ENCODE assay signal across 14 mouse cellular contexts in genomic region chr12:112554900-112555299, GRCm38 (mm10). TPM values are rescaled to one million over a fixed set of nuclear protein-coding genes. Genes with fewer than 3 reads are reported as not detected.
DNase-seq lines count a peak whose midpoint lies in the region; ATAC-seq and TF ChIP-seq lines count a peak whose summit lies in the region.
"Had no signal": no experiment of that assay in that cellular context is flagged by ENCODE, and none has a peak within 500 bp of the region (broad histone marks: within the 10 kb centered on the region; RNA-seq: fewer than 3 reads in every experiment).

No protein-coding gene starts in this region.

- H3K9ac ChIP-seq in kidney, postnatal 0 days (ENCODE audit: low read depth, low read length), result no peak overlapping the region
- no peak overlapping the region for H3K9ac ChIP-seq in heart, embryonic 11.5 days (ENCODE audit: low read depth, low read length)
- H3K9ac ChIP-seq: embryonic facial prominence, embryonic 13.5 days; hindbrain, embryonic 15.5 days; neural tube, embryonic 12.5 days had no signal

- no peaks in the 10 kb centered on the region for H3K27me3 ChIP-seq in kidney, postnatal 0 days (ENCODE audit: insufficient read depth, low read length)
- peaks cover 3% of the 10 kb centered on the region; the same call in 1 of the 2 replicates for H3K27me3 ChIP-seq in heart, embryonic 11.5 days (ENCODE audit: control insufficient read depth, insufficient read depth, low read length)
- H3K27me3 ChIP-seq: embryonic facial prominence, embryonic 13.5 days; hindbrain, embryonic 15.5 days; neural tube, embryonic 12.5 days had no signal

- H3K27ac ChIP-seq in kidney, postnatal 0 days, result no peak overlapping the region
- no peak overlapping the region for H3K27ac ChIP-seq in heart, embryonic 11.5 days (ENCODE audit: low read depth, low read length)
- H3K27ac ChIP-seq: embryonic facial prominence, embryonic 13.5 days; hindbrain, embryonic 15.5 days; midbrain, embryonic 10.5 days; neural tube, embryonic 12.5 days had no signal

- peak; percentile 61 for DNase-seq in ES-CJ7 (ENCODE audit: low read depth, low spot score)
- DNase-seq in brain, embryonic 14.5 days (ENCODE audit: low read depth), result peak; percentile 34
- DNase-seq in kidney, postnatal 0 days (ENCODE audit: low spot score), result peak; percentile 45
- DNase-seq in lung, postnatal 10 days, result peak; percentile 49
- no peak for DNase-seq in frontal cortex, postnatal 10 days (ENCODE audit: low spot score in 2 of 2)
- no peak for DNase-seq in spleen, postnatal 14 days (ENCODE audit: low spot score in 2 of 2)
- DNase-seq: cerebellum, adult 18-20 months had no signal

- no peaks in the 10 kb centered on the region for H3K36me3 ChIP-seq in kidney, postnatal 0 days (ENCODE audit: insufficient read depth, low read length)
- no peaks in the 10 kb centered on the region for H3K36me3 ChIP-seq in heart, embryonic 11.5 days (ENCODE audit: control insufficient read depth, insufficient read depth, low read length)
- H3K36me3 ChIP-seq: embryonic facial prominence, embryonic 13.5 days; hindbrain, embryonic 15.5 days; midbrain, embryonic 10.5 days; neural tube, embryonic 12.5 days had no signal

- TF ChIP-seq CTCF in brain, embryonic 14.5 days (IDR thresholded peaks at IDR 0.05; ENCODE audit: borderline replicate concordance, extremely low read depth, insufficient read depth, insufficient read length), result no peak
- TF ChIP-seq CTCF in kidney, postnatal 0 days (IDR thresholded peaks at IDR 0.05; ENCODE audit: low read depth), result no peak

- 13% methylated on average over 12 of the region's 12 CpGs for WGBS in kidney, postnatal 0 days
- whole genome bisulfite sequencing in heart, embryonic 11.5 days (ENCODE audit: insufficient replicate concordance), result 41% methylated on average over 12 of the region's 12 CpGs

- no peaks in the 10 kb centered on the region for H3K9me3 ChIP-seq in kidney, postnatal 0 days (replicated peaks; ENCODE audit: low read length)
- H3K9me3 ChIP-seq in heart, embryonic 11.5 days (replicated peaks; ENCODE audit: control insufficient read depth, low read length), result no peaks in the 10 kb centered on the region
- H3K9me3 ChIP-seq: embryonic facial prominence, embryonic 13.5 days; hindbrain, embryonic 15.5 days; midbrain, embryonic 10.5 days; neural tube, embryonic 12.5 days had no signal

- H3K4me3 ChIP-seq in kidney, postnatal 0 days (replicated peaks; ENCODE audit: low read depth, low read length), result no peak overlapping the region
- no peak overlapping the region for H3K4me3 ChIP-seq in heart, embryonic 11.5 days (ENCODE audit: low read depth, low read length)
- H3K4me3 ChIP-seq: embryonic facial prominence, embryonic 13.5 days; hindbrain, embryonic 15.5 days; midbrain, embryonic 10.5 days; neural tube, embryonic 12.5 days had no signal

- H3K4me1 ChIP-seq in kidney, postnatal 0 days (replicated peaks; ENCODE audit: insufficient read depth, low read length), result 0 out of 2 replicates have a peak, but pooled peaks cover 4% of the 10 kb centered on the region
- no peaks in the 10 kb centered on the region; the same call in 1 of the 2 replicates for H3K4me1 ChIP-seq in heart, embryonic 11.5 days (ENCODE audit: control insufficient read depth, insufficient read depth, low read length)

- peak; percentile 76 for ATAC-seq in kidney, postnatal 0 days (replicated peaks; ENCODE audit: low FRiP score, low read depth)
- ATAC-seq in heart, embryonic 11.5 days (replicated peaks; ENCODE audit: insufficient number of reproducible peaks, low FRiP score, low TSS enrichment), result no peak
- no peak for ATAC-seq in CD4-positive, CD25-positive, alpha-beta regulatory T cell, adult 4 months
- ATAC-seq: forebrain, embryonic 14.5 days had no signal

- no peak overlapping the region for H3K4me2 ChIP-seq in kidney, postnatal 0 days (ENCODE audit: low read length)
- no peak overlapping the region for H3K4me2 ChIP-seq in heart, embryonic 11.5 days
- H3K4me2 ChIP-seq: embryonic facial prominence, embryonic 13.5 days; hindbrain, embryonic 15.5 days; neural tube, embryonic 12.5 days had no signal

- TF ChIP-seq POLR2A in brain, embryonic 14.5 days (IDR thresholded peaks at IDR 0.05; ENCODE audit: borderline replicate concordance, extremely low read depth, insufficient read depth, insufficient read length, poor library complexity, severe bottlenecking), result no peak

RNA-seq across cellular contexts. Expression of gene Inf2, which starts 33.7 kb away (rescaled TPM):
- 7.8 and 8.4 TPM in 2 replicates for polyA plus RNA-seq in brain, embryonic 14.5 days (2012; rRNA removed)
- 2.5 and 3.8 TPM in 2 replicates for polyA plus RNA-seq in kidney, postnatal 0 days (2015; fragmentation: Nextera tagmentation; extraction: Ambion mirVana)
- 3.2 and 3.8 TPM in 2 replicates for polyA plus RNA-seq in heart, embryonic 11.5 days (2014; fragmentation: Nextera tagmentation; extraction: Ambion mirVana)
- polyA plus RNA-seq in CD4-positive, CD25-positive, alpha-beta regulatory T cell, adult 4 months (2017; shearing (Covaris generic)), result 10 to 100 TPM in 1 of 2 experiments, 1 to 10 TPM in 1; 9.1 to 12.2 TPM

RNA-seq across cellular contexts. Expression of gene Tmem179, which starts 38.4 kb away (rescaled TPM):
- polyA plus RNA-seq in brain, embryonic 14.5 days (2012; rRNA removed), result 56.0 and 57.2 TPM in 2 replicates
- 0.25 and 0.27 TPM in 2 replicates for polyA plus RNA-seq in kidney, postnatal 0 days (2015; fragmentation: Nextera tagmentation; extraction: Ambion mirVana)
- 0.69 and 0.73 TPM in 2 replicates for polyA plus RNA-seq in heart, embryonic 11.5 days (2014; fragmentation: Nextera tagmentation; extraction: Ambion mirVana)
- not detected for polyA plus RNA-seq in CD4-positive, CD25-positive, alpha-beta regulatory T cell, adult 4 months (2017; shearing (Covaris generic))

Comparison
In these comparisons a context has a peak if more than half of its experiments do, and no peak if none do; other contexts are left out.
1. DNase-seq: peak in ES-CJ7 (single experiment), brain, embryonic 14.5 days (single experiment), kidney, postnatal 0 days (single experiment) and lung, postnatal 10 days (single experiment); none in frontal cortex, postnatal 10 days (0 of 2) and spleen, postnatal 14 days (0 of 2).
2. RNA of gene Tmem179, which starts 38.4 kb away (polyA plus RNA-seq): 56.0 to 57.2 TPM in brain, embryonic 14.5 days; 0.69 to 0.73 TPM in heart, embryonic 11.5 days, 0.25 to 0.27 TPM in kidney, postnatal 0 days and not detected in CD4-positive, CD25-positive, alpha-beta regulatory T cell, adult 4 months; every median in the first group is over 10 times any median in the second.